Mouse (Mus musculus): ENCODE data around the gene Atp2a1.
"Not testable (repeated sequence)": the region's sequence is repeated elsewhere in the genome, so short reads cannot be mapped to it uniquely, and the experiment has no call there.

Gene Atp2a1

DNA sequence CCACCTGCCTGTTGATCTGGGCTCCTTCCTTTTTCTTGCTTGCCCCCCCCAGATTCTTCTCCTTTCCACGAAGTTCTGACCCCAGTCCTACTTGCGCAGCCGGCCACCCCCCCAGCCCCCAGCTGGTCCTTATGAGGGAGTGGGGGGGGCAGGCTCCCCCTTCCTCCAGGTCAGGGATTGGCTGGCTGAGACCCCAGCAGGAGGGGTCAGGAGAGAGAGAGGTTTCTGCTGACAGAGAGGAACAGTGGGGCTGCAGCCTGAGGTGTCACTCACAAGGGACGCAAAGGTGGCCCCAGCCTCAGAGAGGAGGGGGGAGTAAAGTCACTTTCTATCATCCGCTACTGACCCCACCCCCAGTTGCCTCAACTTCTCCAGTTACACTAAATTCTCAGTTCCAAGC lies at the start of gene Atp2a1:
Gene Atp2a1 (minus strand): TSS at position 105 of the 400 bp plus-strand sequence.
- no peak for DNase-seq (ENCODE audit: low spot score)

GRCm38 (mm10) chr7:126511287-126511686 lies 48.4 kb upstream of the Atp2a1 start:
- no peak for DNase-seq (ENCODE audit: low spot score)

- no peak for DNase-seq (ENCODE audit: low spot score)
These were observed 44.3 kb upstream of the Atp2a1 start for GRCm38 (mm10) chr7:126507126-126507778.

DNA sequence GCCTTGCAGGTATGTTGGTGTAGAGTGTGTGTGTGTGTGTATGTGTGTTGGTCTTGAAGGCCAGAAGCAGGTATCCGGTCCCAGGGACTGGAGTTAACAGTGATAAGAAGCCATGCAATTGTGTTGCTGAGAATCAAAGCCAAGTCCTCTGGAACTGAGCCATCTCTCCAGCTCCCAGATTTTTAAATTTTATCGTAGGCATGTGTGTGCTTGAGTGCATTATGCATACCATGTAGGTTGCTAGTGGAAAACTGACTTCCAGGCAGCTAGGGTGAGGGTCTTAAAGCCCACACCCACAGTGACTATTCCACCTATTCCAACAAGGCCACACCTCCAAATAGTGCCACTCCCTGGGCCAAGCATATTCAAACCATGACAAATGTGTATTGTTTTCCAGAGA lies 42.0 kb upstream of the Atp2a1 start:
- peak; percentile 27 for DNase-seq (ENCODE audit: low spot score)

GRCm38 (mm10) chr7:126503273-126503878 lies 40.5 kb upstream of the Atp2a1 start, which contains the start of gene Atxn2l:
Gene Atxn2l (minus strand): TSS chr7:126503437.
- peak; percentile 91 for DNase-seq (ENCODE audit: low spot score)

DNA sequence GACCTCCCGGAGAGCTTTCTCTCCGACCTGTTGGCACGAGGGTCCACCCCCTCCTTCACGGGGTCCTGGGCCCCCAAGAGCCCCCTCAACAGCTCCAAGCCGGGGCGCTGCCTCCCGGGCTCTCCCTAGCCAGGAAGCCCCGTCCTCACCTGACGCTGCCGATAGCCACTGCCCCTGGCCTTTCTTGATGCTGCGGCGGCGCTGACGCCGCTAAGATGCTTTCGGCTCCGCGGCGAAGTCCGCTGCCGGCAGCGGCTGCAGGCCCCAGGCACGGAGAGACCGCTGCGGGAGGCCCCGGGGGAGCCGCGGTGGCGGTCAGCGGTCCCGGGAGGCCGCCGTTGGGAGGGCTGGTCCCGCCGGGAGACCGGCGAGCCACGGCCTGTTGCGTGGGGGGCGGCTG lies 39.8 kb upstream of the Atp2a1 start:
- DNase-seq (ENCODE audit: low spot score) = no peak

- DNase-seq (ENCODE audit: low spot score) = peak; percentile 86
These were observed 39.3 kb upstream of the Atp2a1 start for GRCm38 (mm10) chr7:126502023-126502741.

- no peak for DNase-seq (ENCODE audit: low spot score)
These were observed 38.7 kb upstream of the Atp2a1 start for GRCm38 (mm10) chr7:126501684-126502022.

DNA sequence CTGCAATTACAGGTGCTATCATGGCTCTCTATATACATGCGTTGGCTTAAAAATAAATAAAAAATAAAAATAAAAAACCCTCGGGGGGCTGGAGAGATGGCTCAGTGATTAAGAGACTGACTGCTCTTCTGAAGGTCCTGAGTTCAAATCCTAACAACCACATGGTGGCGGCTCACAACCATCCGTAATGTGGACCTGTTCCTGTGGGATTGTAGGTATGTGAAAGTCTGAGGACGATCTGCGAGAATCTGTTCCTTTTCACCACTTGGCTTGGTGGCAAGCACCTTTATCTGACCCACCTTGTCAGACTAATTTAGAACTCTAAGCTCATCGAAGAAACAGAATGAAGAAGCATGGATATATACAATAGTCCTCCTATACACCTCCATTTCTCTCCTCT lies 36.5 kb upstream of the Atp2a1 start:
- DNase-seq (ENCODE audit: low spot score) = no peak

GRCm38 (mm10) chr7:126497966-126498365 lies 35.1 kb upstream of the Atp2a1 start:
- DNase-seq (ENCODE audit: low spot score) = no peak

DNA sequence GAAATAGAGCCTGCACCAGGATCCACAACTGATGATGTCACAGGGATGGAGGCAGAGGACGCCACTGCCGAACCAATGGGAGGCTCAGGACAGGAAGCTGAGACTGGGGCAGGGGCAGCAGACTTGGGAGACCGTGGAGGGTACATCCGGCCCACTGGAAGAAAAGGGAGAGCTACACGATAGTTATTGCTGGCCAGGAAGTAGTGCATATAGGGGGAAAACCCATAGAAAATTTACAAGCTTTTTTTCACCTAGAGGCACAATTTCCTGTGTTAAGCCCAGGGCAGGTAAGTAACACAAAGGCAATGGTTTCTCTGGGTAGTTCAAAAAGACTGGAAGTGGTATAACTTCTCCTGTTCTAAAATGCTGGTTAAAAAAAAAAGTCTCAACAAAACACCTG lies 33.6 kb upstream of the Atp2a1 start:
- no peak for DNase-seq (ENCODE audit: low spot score)

DNA sequence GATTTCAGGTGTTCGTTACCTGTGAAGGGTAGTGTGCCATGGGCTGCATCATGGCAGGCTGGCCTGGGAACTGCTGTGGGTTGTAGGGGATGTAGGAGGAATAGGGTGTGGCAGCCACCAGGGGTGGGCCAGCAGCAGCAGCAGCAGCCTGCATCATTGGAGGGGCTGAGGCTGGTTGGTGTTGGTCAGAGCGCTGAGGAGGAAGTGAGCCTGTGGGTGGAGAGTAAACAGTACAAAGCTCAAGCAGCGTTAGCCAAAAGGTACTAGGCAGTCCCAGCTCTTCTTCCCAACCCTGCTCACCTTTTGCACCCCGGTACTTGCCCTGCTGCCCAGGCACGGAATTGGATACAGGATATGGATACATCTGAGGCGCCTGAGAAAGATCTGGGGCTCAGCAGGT lies 31.2 kb upstream of the Atp2a1 start:
- DNase-seq (ENCODE audit: low spot score) = no peak

DNA sequence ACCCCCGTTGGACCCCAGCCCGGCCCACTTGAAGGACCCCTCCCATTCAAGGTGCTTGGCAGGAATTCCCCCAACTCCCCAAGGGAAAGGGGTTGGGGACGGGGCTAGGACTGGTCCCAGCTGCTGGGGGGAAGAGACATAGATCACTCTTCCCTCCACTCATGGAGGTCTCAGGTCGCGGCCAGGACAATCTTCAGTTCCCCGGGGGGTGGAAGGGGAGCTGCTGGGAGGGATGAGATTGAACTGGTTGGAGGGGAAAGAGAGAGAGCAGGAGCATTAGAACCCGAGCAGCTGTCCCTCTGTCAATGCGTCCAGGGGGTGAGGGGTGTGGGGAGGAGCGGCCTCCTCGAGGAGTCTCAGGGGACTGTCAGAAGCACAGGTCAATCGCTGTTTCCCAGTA lies 29.1 kb upstream of the Atp2a1 start:
- DNase-seq (ENCODE audit: low spot score) = no peak

- no peak for DNase-seq (ENCODE audit: low spot score)
These were observed 28.1 kb upstream of the Atp2a1 start for GRCm38 (mm10) chr7:126491005-126491404.

DNA sequence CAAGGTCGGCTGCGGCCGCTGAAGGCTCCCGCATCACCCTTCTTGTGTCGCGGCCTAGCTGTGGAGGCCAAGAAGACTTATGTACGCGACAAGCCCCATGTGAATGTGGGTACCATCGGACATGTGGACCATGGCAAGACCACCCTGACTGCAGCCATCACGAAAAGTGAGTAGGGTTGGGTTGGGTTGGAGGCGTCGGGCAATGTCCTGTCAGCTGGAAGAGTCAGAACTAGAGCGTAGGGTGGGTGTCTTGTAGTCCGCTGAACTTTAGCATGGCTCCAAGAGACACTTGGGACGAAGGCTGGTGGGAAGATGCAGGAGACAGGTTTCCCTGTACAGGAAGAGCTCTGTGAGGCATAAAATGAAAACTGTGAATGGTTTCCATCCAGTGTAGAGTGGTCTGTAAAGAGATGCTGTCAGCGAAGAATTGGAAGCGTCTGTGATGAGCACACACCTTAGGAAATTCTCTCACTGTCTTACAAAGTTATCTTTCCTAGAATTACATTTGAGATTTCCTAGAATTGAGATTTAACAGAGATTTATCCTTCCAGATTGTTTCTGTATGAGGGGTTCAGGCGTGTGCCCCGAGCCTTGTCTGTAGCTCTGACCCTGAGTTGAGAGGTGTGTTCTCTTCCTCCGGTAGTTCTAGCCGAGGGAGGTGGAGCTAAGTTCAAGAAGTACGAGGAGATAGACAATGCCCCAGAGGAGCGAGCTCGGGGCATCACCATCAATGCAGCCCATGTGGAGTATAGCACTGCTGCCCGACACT lies 24.9 kb upstream of the Atp2a1 start:
- DNase-seq (ENCODE audit: low spot score) = not testable (repeated sequence)

- DNase-seq (ENCODE audit: low spot score) = peak; percentile 94
These were observed 24.2 kb upstream of the Atp2a1 start, which contains the start of gene Tufm for GRCm38 (mm10) chr7:126487052-126487483. Gene Tufm (plus strand): TSS chr7:126487361.

- DNase-seq (ENCODE audit: low spot score) = no peak
These were observed 19.5 kb upstream of the Atp2a1 start for GRCm38 (mm10) chr7:126482392-126482871.

- DNase-seq (ENCODE audit: low spot score) = no peak
These were observed 18.8 kb upstream of the Atp2a1 start for GRCm38 (mm10) chr7:126481699-126482098.

- DNase-seq (ENCODE audit: low spot score) = peak; percentile 84
These were observed 12.2 kb upstream of the Atp2a1 start, which contains the start of gene Sh2b1 for GRCm38 (mm10) chr7:126474993-126475581. Gene Sh2b1 (minus strand): TSS chr7:126475424.

DNA sequence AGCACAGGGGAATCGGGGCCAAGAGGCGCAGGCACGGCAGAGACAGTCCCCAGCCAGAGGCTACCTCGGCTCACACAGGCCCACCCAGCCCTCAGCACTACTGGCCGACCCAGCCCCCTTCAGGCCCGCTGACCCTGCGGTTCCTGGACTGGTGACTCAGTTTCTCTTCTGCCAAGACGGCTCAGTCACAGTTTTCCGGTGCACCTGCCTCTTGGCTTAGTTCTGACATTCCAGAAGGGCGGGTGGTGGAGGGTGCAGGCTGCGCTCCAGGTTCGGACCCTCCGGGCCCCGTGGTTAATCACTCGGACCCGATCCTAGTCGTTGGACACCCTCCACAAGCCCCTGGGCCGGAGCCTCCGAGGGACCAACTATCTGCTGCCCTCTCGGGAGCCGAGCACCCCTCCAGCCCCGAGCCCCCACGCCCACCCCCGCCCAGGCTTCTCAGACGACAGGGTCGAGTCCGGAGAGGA lies 11.6 kb upstream of the Atp2a1 start:
- no peak for DNase-seq (ENCODE audit: low spot score)

DNA sequence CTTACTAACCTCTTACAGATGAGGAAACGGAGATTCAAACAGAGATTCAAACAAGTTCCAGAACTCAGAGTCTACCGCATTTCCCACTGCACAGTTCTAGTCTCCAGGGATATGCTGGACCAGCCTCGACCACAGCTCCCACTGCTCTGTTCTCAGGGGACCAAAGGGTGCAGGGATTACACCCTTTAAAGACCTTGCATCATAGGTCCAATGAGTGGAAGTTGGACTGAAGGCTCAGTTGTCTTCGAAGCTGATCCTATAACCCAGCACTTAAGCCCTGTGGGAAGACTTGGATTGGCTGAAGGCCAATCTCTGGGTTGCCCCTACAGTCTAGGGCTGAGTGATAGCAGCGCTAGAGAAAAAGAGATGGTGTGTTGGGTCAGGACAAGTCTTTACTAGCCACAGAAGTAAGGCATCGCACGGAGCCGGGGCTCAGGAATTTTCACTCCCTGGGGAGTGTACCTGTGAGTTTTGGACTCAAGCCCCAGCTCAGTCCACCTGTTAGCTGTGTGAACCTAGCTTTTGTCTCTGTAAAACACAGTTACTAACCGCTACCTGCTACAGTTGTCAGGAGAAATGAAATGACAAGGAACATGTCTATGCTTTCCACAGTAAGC lies 10.7 kb upstream of the Atp2a1 start:
- no peak for DNase-seq (ENCODE audit: low spot score)
